Mouse (Mus musculus) testis, adult 2 months (tissue): Measurements from ENCODE around the gene Anln.

Experiments
- CTCF ChIP-seq: fragments of 200-500 bp; IDR thresholded peaks from 2 replicates; pipeline ENCODE4 v1.5.1; 2012; ENCODE audit warnings: low read depth, mild to moderate bottlenecking, inconsistent platforms, low read length, moderate library complexity; ENCODE audit not compliant: control insufficient read depth, insufficient read depth, insufficient replicate concordance
- POLR2A ChIP-seq: fragments of 200-500 bp; IDR thresholded peaks from 2 replicates; pipeline ENCODE4 v1.6.1; 2012; ENCODE audit warnings: low read depth, mild to moderate bottlenecking, inconsistent platforms, low read length, moderate library complexity; ENCODE audit not compliant: control insufficient read depth

DNA sequence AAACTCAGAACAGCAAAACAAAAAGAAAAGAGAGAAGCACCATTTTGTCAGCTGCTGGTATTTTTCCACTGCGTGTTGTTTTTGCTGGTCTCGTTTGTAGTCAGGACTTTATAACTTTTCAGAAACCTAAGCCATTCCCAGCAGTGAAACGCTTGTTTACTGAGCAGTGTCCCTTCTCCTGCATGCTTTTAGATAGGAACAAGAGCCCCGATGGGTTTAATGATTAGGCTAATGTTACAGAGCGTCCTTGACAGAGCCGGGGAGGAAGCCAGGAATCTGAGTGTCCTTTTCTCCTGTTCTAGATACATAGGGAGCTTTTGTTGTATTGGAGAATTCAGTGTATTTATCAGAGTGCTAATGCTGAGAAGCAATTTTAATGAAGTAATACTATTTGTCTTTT lies 28.6 kb upstream of the Anln start:
- TF ChIP-seq POLR2A (no peak), CTCF (no peak)
